ENCODE assay signal across 28 mouse cellular contexts in the genomic region with DNA sequence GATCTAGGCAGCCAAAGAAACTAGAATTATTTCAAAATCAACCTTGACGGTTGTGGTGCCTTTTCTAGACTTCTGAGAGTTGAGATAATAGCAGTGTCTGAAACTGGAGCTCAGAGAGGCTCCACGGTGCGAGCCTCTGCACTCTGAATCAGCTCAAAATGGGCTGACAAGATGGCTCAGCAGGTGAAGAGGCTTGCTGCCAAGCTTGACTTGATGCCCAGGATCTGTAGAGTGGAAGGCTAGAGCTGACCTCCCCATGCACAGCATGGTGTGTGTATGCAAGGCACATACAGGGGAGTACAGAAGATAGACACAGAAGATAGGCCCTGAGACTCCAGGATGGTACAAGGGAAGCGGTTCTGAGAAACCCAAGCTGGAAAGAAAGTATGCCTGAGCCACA.
"Had no signal": no experiment of that assay in that cellular context is flagged by ENCODE, and none has a peak within 500 bp of the region (broad histone marks: within the 10 kb centered on the region; RNA-seq: fewer than 3 reads in every experiment).

No protein-coding gene starts in this region.

- DNase-seq: heart, postnatal 10 days; heart, postnatal 14 days; heart, postnatal 4 days; kidney, adult 11 months; kidney, adult 18-20 months; kidney, adult 2 months; kidney, adult 8-10 months; kidney, adult 9 months; kidney, postnatal 10 days; kidney, postnatal 14 days; kidney, postnatal 25 days; kidney, postnatal 36 days; kidney, postnatal 4 days; layer of hippocampus, adult 9-11 months; layer of hippocampus, postnatal 36 days had no signal

- H3K27ac ChIP-seq: heart, embryonic 13.5 days; heart, embryonic 15.5 days; hindbrain, embryonic 10.5 days; hindbrain, embryonic 12.5 days; hindbrain, embryonic 13.5 days; hindbrain, embryonic 14.5 days; hindbrain, embryonic 15.5 days; hindbrain, postnatal 0 days; intestine, embryonic 15.5 days; kidney, embryonic 15.5 days; kidney, postnatal 0 days; layer of hippocampus, adult 2 months; left cerebral cortex, adult 2 months had no signal

- H3K4me3 ChIP-seq: heart, embryonic 13.5 days; heart, embryonic 15.5 days; hindbrain, embryonic 10.5 days; hindbrain, embryonic 12.5 days; hindbrain, embryonic 13.5 days; hindbrain, embryonic 15.5 days; intestine, embryonic 15.5 days; kidney, embryonic 15.5 days; layer of hippocampus, adult 2 months; left cerebral cortex, adult 2 months had no signal

- H3K4me1 ChIP-seq: heart, embryonic 13.5 days; heart, embryonic 15.5 days; hindbrain, embryonic 10.5 days; hindbrain, embryonic 12.5 days; hindbrain, embryonic 13.5 days; hindbrain, embryonic 15.5 days; intestine, embryonic 15.5 days had no signal

- H3K27me3 ChIP-seq: heart, embryonic 13.5 days; heart, embryonic 15.5 days; hindbrain, embryonic 12.5 days; hindbrain, embryonic 13.5 days; hindbrain, embryonic 15.5 days; intestine, embryonic 15.5 days; kidney, embryonic 15.5 days had no signal
